Mouse (Mus musculus): Measurements from ENCODE around the gene Lrba.

Gene Lrba

GRCm38 (mm10) chr3:86832115-86832514, 607.6 kb downstream of the Lrba start:
- no peak for DNase-seq (ENCODE audit: extremely low spot score, low read depth, low spot score)
